In genomic region chr14:111583076-111583475, GRCm38 (mm10) we compare ENCODE assay signal across 17 mouse cellular contexts.
A peak's percentile ranks its signal among the peaks of the same experiment; 100 is the strongest.
DNase-seq lines count a peak whose midpoint lies in the region; ATAC-seq and TF ChIP-seq lines count a peak whose summit lies in the region.
"Had no signal": no experiment of that assay in that cellular context is flagged by ENCODE, and none has a peak within 500 bp of the region (broad histone marks: within the 10 kb centered on the region; RNA-seq: fewer than 3 reads in every experiment).

No protein-coding gene starts in this region.

- H3K9ac ChIP-seq in intestine, postnatal 0 days (ENCODE audit: low read depth, low read length), result no peak overlapping the region
- H3K9ac ChIP-seq in intestine, embryonic 16.5 days (ENCODE audit: low read depth, low read length), result no peak overlapping the region
- no peak overlapping the region for H3K9ac ChIP-seq in midbrain, embryonic 14.5 days (replicated peaks; ENCODE audit: low read length)
- no peak overlapping the region for H3K9ac ChIP-seq in midbrain, embryonic 15.5 days
- H3K9ac ChIP-seq: embryonic facial prominence, embryonic 15.5 days; liver, embryonic 12.5 days had no signal

- no peak for ATAC-seq in intestine, postnatal 0 days
- ATAC-seq in intestine, embryonic 16.5 days, result no peak
- ATAC-seq in midbrain, embryonic 14.5 days (ENCODE audit: low FRiP score, low TSS enrichment), result no peak
- no peak for ATAC-seq in midbrain, embryonic 15.5 days (replicated peaks)
- ATAC-seq: hindbrain, embryonic 16.5 days; liver, embryonic 12.5 days had no signal

- no peak overlapping the region for H3K4me3 ChIP-seq in intestine, postnatal 0 days (ENCODE audit: low read depth, low read length)
- H3K4me3 ChIP-seq in intestine, embryonic 16.5 days (ENCODE audit: low read length), result no peak overlapping the region
- H3K4me3 ChIP-seq in midbrain, embryonic 14.5 days (replicated peaks; ENCODE audit: low read depth, low read length), result no peak overlapping the region
- no peak overlapping the region for H3K4me3 ChIP-seq in midbrain, embryonic 15.5 days
- H3K4me3 ChIP-seq: embryonic facial prominence, embryonic 15.5 days; liver, embryonic 12.5 days had no signal

- H3K4me2 ChIP-seq in intestine, postnatal 0 days (replicated peaks; ENCODE audit: low read depth), result no peak overlapping the region
- H3K4me2 ChIP-seq in intestine, embryonic 16.5 days (ENCODE audit: low read depth, low read length), result no peak overlapping the region
- H3K4me2 ChIP-seq in midbrain, embryonic 14.5 days (ENCODE audit: low read length), result no peak overlapping the region
- no peak overlapping the region for H3K4me2 ChIP-seq in midbrain, embryonic 15.5 days
- H3K4me2 ChIP-seq: embryonic facial prominence, embryonic 15.5 days; heart, embryonic 11.5 days; liver, embryonic 12.5 days had no signal

- DNase-seq in cerebellum, postnatal 10 days, result peak; percentile 15 to 27
- DNase-seq in cerebellum, postnatal 4 days (ENCODE audit: low spot score in 2 of 2), result no peak
- peak; percentile 60 for DNase-seq in midbrain, embryonic 14.5 days
- peak; percentile 26 for DNase-seq in telencephalon, adult 2 months (ENCODE audit: low read depth, low spot score)
- DNase-seq in testis, postnatal 10 days (ENCODE audit: low spot score), result no peak
- DNase-seq: cerebellum, adult 8-10 months; gastrocnemius, postnatal 36 days; kidney, adult 9 months; lung, postnatal 10 days; right cerebral cortex, adult 18-20 months had no signal

- peak; percentile 37 for TF ChIP-seq CTCF in intestine, postnatal 0 days (IDR thresholded peaks at IDR 0.05; ENCODE audit: low read depth)

- H3K36me3 ChIP-seq in intestine, postnatal 0 days (ENCODE audit: control insufficient read depth, insufficient read depth), result no peaks in the 10 kb centered on the region
- H3K36me3 ChIP-seq in intestine, embryonic 16.5 days (ENCODE audit: control insufficient read depth, insufficient read depth, low read length), result no peaks in the 10 kb centered on the region
- H3K36me3 ChIP-seq in midbrain, embryonic 14.5 days (ENCODE audit: control insufficient read depth, insufficient read depth, low read length), result no peaks in the 10 kb centered on the region
- no peaks in the 10 kb centered on the region for H3K36me3 ChIP-seq in midbrain, embryonic 15.5 days (replicated peaks)
- H3K36me3 ChIP-seq: embryonic facial prominence, embryonic 15.5 days; liver, embryonic 12.5 days had no signal

- no peak overlapping the region for H3K27ac ChIP-seq in intestine, postnatal 0 days (ENCODE audit: low read depth, low read length)
- H3K27ac ChIP-seq in intestine, embryonic 16.5 days (ENCODE audit: low read length), result no peak overlapping the region
- H3K27ac ChIP-seq in midbrain, embryonic 14.5 days (replicated peaks; ENCODE audit: low read depth, low read length), result no peak overlapping the region
- no peak overlapping the region for H3K27ac ChIP-seq in midbrain, embryonic 15.5 days
- H3K27ac ChIP-seq: embryonic facial prominence, embryonic 15.5 days; liver, embryonic 12.5 days had no signal

- H3K4me1 ChIP-seq in intestine, postnatal 0 days (replicated peaks; ENCODE audit: control insufficient read depth, insufficient read depth, low read length), result no peaks in the 10 kb centered on the region
- H3K4me1 ChIP-seq in intestine, embryonic 16.5 days (ENCODE audit: control insufficient read depth, insufficient read depth, low read length), result no peaks in the 10 kb centered on the region
- H3K4me1 ChIP-seq in midbrain, embryonic 14.5 days (ENCODE audit: control insufficient read depth, insufficient read depth, low read length), result no peaks in the 10 kb centered on the region
- H3K4me1 ChIP-seq in midbrain, embryonic 15.5 days, result no peaks in the 10 kb centered on the region
- H3K4me1 ChIP-seq: embryonic facial prominence, embryonic 15.5 days; liver, embryonic 12.5 days had no signal

- no peaks in the 10 kb centered on the region for H3K9me3 ChIP-seq in intestine, postnatal 0 days (ENCODE audit: control insufficient read depth)
- H3K9me3 ChIP-seq in intestine, embryonic 16.5 days (ENCODE audit: control insufficient read depth, low read length), result no peaks in the 10 kb centered on the region
- H3K9me3 ChIP-seq in midbrain, embryonic 14.5 days (ENCODE audit: control insufficient read depth, low read length), result no peaks in the 10 kb centered on the region
- no peaks in the 10 kb centered on the region for H3K9me3 ChIP-seq in midbrain, embryonic 15.5 days
- H3K9me3 ChIP-seq: embryonic facial prominence, embryonic 15.5 days; liver, embryonic 12.5 days had no signal

- no peaks in the 10 kb centered on the region for H3K27me3 ChIP-seq in intestine, postnatal 0 days (replicated peaks; ENCODE audit: control insufficient read depth, insufficient read depth, low read length)
- no peaks in the 10 kb centered on the region for H3K27me3 ChIP-seq in intestine, embryonic 16.5 days (replicated peaks; ENCODE audit: control insufficient read depth, insufficient read depth, low read length)
- no peaks in the 10 kb centered on the region for H3K27me3 ChIP-seq in midbrain, embryonic 14.5 days (ENCODE audit: control insufficient read depth, insufficient read depth, low read length)
- H3K27me3 ChIP-seq in midbrain, embryonic 15.5 days (replicated peaks), result no peaks in the 10 kb centered on the region
- H3K27me3 ChIP-seq: embryonic facial prominence, embryonic 15.5 days; liver, embryonic 12.5 days had no signal

- 81% methylated on average over 6 of the region's 6 CpGs for WGBS in intestine, postnatal 0 days
- WGBS in intestine, embryonic 16.5 days, result 74% methylated on average over 6 of the region's 6 CpGs
- 84% methylated on average over 6 of the region's 6 CpGs for WGBS in midbrain, embryonic 14.5 days
- WGBS in midbrain, embryonic 15.5 days, result 77% methylated on average over 6 of the region's 6 CpGs

Comparison
In these comparisons a context has a peak if more than half of its experiments do, and no peak if none do; other contexts are left out.
1. DNase-seq: peak in cerebellum, postnatal 10 days (2 of 2), midbrain, embryonic 14.5 days (single experiment) and telencephalon, adult 2 months (single experiment); none in cerebellum, postnatal 4 days (0 of 2) and testis, postnatal 10 days (single experiment).